Mouse (Mus musculus): Measurements from ENCODE around the gene Chst3. TPM values are rescaled to one million over a fixed set of nuclear protein-coding genes. Genes with fewer than 3 reads are reported as not detected.
"Not testable (repeated sequence)": the region's sequence is repeated elsewhere in the genome, so short reads cannot be mapped to it uniquely, and the experiment has no call there.

Chst3 gene
- polyA plus RNA-seq, 1 experiment = 1.7 TPM

- Histone ChIP-seq H3K79me2 (ENCODE audit: control insufficient read depth, insufficient read depth) (no peaks in the 10 kb centered on the region), H3K27me3 (ENCODE audit: control insufficient read depth, insufficient read depth, insufficient read length) (no peaks in the 10 kb centered on the region), H3K4me3 (ENCODE audit: insufficient read depth, poor library complexity, severe bottlenecking) (no peak overlapping the region), H3ac (ENCODE audit: control insufficient read depth, insufficient read length, low read depth) (no peak overlapping the region), H3K79me3 (ENCODE audit: low read depth) (no peaks in the 10 kb centered on the region), H3K36me3 (ENCODE audit: control insufficient read depth, insufficient read depth) (no peaks in the 10 kb centered on the region)
- TF ChIP-seq MYOD1 (IDR thresholded peaks at IDR 0.05; ENCODE audit: control insufficient read depth, insufficient read length, low read depth) (no peak), MAX (IDR thresholded peaks at IDR 0.05) (no peak), CTCF (IDR thresholded peaks at IDR 0.05; ENCODE audit: control insufficient read depth, insufficient read depth, insufficient read length) (no peak), MYOG (IDR thresholded peaks at IDR 0.05; ENCODE audit: control insufficient read depth, extremely low read depth, insufficient read length) (no peak), FOSL1 (IDR thresholded peaks at IDR 0.05; ENCODE audit: insufficient read depth, low read length, poor library complexity, severe bottlenecking) (no peak), USF1 (IDR thresholded peaks at IDR 0.05; ENCODE audit: low read depth) (no peak), CEBPB (IDR thresholded peaks at IDR 0.05; ENCODE audit: low read depth) (no peak)
These were observed 63.0 kb downstream of the Chst3 start for GRCm38 (mm10) chr10:60156016-60156415.

- H3K79me2 ChIP-seq (ENCODE audit: control insufficient read depth, insufficient read depth) = no peaks in the 10 kb centered on the region
- TF ChIP-seq MYOG (IDR thresholded peaks at IDR 0.05; ENCODE audit: control insufficient read depth, extremely low read depth, insufficient read length) (no peak), MYOD1 (IDR thresholded peaks at IDR 0.05; ENCODE audit: control insufficient read depth, insufficient read length, low read depth) (peak; percentile 21)
- H3K27me3 ChIP-seq (ENCODE audit: control insufficient read depth, insufficient read depth, insufficient read length) = no peaks in the 10 kb centered on the region
- no peaks in the 10 kb centered on the region for H3K36me3 ChIP-seq (ENCODE audit: control insufficient read depth, insufficient read depth)
- H3K79me3 ChIP-seq (ENCODE audit: low read depth) = no peaks in the 10 kb centered on the region
- H3K4me3 ChIP-seq (ENCODE audit: insufficient read depth, poor library complexity, severe bottlenecking) = no peak overlapping the region
- H3ac ChIP-seq (ENCODE audit: control insufficient read depth, insufficient read length, low read depth) = no peak overlapping the region
These were observed 67.9 kb downstream of the Chst3 start for GRCm38 (mm10) chr10:60151107-60151663.

GRCm38 (mm10) chr10:60148087-60148486 lies 71.0 kb downstream of the Chst3 start:
- TF ChIP-seq MAX (IDR thresholded peaks at IDR 0.05) = no peak
- no peak for TF ChIP-seq FOSL1 (IDR thresholded peaks at IDR 0.05; ENCODE audit: insufficient read depth, low read length, poor library complexity, severe bottlenecking)
- no peak for TF ChIP-seq CEBPB (IDR thresholded peaks at IDR 0.05; ENCODE audit: low read depth)
- TF ChIP-seq USF1 (IDR thresholded peaks at IDR 0.05; ENCODE audit: low read depth) = no peak
- no peak for TF ChIP-seq MYOD1 (IDR thresholded peaks at IDR 0.05; ENCODE audit: control insufficient read depth, insufficient read length, low read depth)
- peak; percentile 43 for TF ChIP-seq CTCF (IDR thresholded peaks at IDR 0.05; ENCODE audit: control insufficient read depth, insufficient read depth, insufficient read length)
- Histone ChIP-seq H3K36me3 (ENCODE audit: control insufficient read depth, insufficient read depth) (no peaks in the 10 kb centered on the region), H3K27me3 (ENCODE audit: control insufficient read depth, insufficient read depth, insufficient read length) (no peaks in the 10 kb centered on the region), H3K79me3 (ENCODE audit: low read depth) (no peaks in the 10 kb centered on the region), H3K79me2 (ENCODE audit: control insufficient read depth, insufficient read depth) (no peaks in the 10 kb centered on the region), H3ac (ENCODE audit: control insufficient read depth, insufficient read length, low read depth) (no peak overlapping the region), H3K4me3 (ENCODE audit: insufficient read depth, poor library complexity, severe bottlenecking) (no peak overlapping the region)

GRCm38 (mm10) chr10:60147510-60148047 lies 71.5 kb downstream of the Chst3 start:
- H3K27me3 ChIP-seq (ENCODE audit: control insufficient read depth, insufficient read depth, insufficient read length); H3K79me3 ChIP-seq (ENCODE audit: low read depth); H3ac ChIP-seq (ENCODE audit: control insufficient read depth, insufficient read length, low read depth); H3K36me3 ChIP-seq (ENCODE audit: control insufficient read depth, insufficient read depth); H3K79me2 ChIP-seq (ENCODE audit: control insufficient read depth, insufficient read depth); H3K4me3 ChIP-seq (ENCODE audit: insufficient read depth, poor library complexity, severe bottlenecking): not testable (repeated sequence)

- no peaks in the 10 kb centered on the region for H3K79me2 ChIP-seq (ENCODE audit: control insufficient read depth, insufficient read depth)
- no peaks in the 10 kb centered on the region for H3K79me3 ChIP-seq (ENCODE audit: low read depth)
- H3K27me3 ChIP-seq (ENCODE audit: control insufficient read depth, insufficient read depth, insufficient read length) = no peaks in the 10 kb centered on the region
- H3K36me3 ChIP-seq (ENCODE audit: control insufficient read depth, insufficient read depth) = no peaks in the 10 kb centered on the region
- TF ChIP-seq CTCF (IDR thresholded peaks at IDR 0.05; ENCODE audit: control insufficient read depth, insufficient read depth, insufficient read length) (no peak), MYOG (IDR thresholded peaks at IDR 0.05; ENCODE audit: control insufficient read depth, extremely low read depth, insufficient read length) (no peak), MAX (IDR thresholded peaks at IDR 0.05) (no peak), CEBPB (IDR thresholded peaks at IDR 0.05; ENCODE audit: low read depth) (no peak), MYOD1 (IDR thresholded peaks at IDR 0.05; ENCODE audit: control insufficient read depth, insufficient read length, low read depth) (no peak), USF1 (IDR thresholded peaks at IDR 0.05; ENCODE audit: low read depth) (no peak), FOSL1 (IDR thresholded peaks at IDR 0.05; ENCODE audit: insufficient read depth, low read length, poor library complexity, severe bottlenecking) (no peak)
- no peak overlapping the region for H3ac ChIP-seq (ENCODE audit: control insufficient read depth, insufficient read length, low read depth)
- no peak overlapping the region for H3K4me3 ChIP-seq (ENCODE audit: insufficient read depth, poor library complexity, severe bottlenecking)
These were observed 77.4 kb downstream of the Chst3 start for GRCm38 (mm10) chr10:60141656-60142160.

GRCm38 (mm10) chr10:60140751-60141150 lies 78.3 kb downstream of the Chst3 start:
- Histone ChIP-seq H3K27me3 (ENCODE audit: control insufficient read depth, insufficient read depth, insufficient read length) (no peaks in the 10 kb centered on the region), H3ac (ENCODE audit: control insufficient read depth, insufficient read length, low read depth) (no peak overlapping the region), H3K79me2 (ENCODE audit: control insufficient read depth, insufficient read depth) (no peaks in the 10 kb centered on the region), H3K36me3 (ENCODE audit: control insufficient read depth, insufficient read depth) (no peaks in the 10 kb centered on the region), H3K4me3 (ENCODE audit: insufficient read depth, poor library complexity, severe bottlenecking) (no peak overlapping the region), H3K79me3 (ENCODE audit: low read depth) (no peaks in the 10 kb centered on the region)
- TF ChIP-seq MAX (IDR thresholded peaks at IDR 0.05) (no peak), CEBPB (IDR thresholded peaks at IDR 0.05; ENCODE audit: low read depth) (no peak), CTCF (IDR thresholded peaks at IDR 0.05; ENCODE audit: control insufficient read depth, insufficient read depth, insufficient read length) (no peak), FOSL1 (IDR thresholded peaks at IDR 0.05; ENCODE audit: insufficient read depth, low read length, poor library complexity, severe bottlenecking) (no peak), MYOD1 (IDR thresholded peaks at IDR 0.05; ENCODE audit: control insufficient read depth, insufficient read length, low read depth) (no peak), USF1 (IDR thresholded peaks at IDR 0.05; ENCODE audit: low read depth) (no peak), MYOG (IDR thresholded peaks at IDR 0.05; ENCODE audit: control insufficient read depth, extremely low read depth, insufficient read length) (no peak)

Data from C2C12 (cell line).